Mouse (Mus musculus): ENCODE data around the gene Ankrd31. TPM values are rescaled to one million over a fixed set of nuclear protein-coding genes. Genes with fewer than 3 reads are reported as not detected.

Ankrd31 gene
- polyA plus RNA-seq (2012; rRNA removed) = not detected in 2 replicates

DNA sequence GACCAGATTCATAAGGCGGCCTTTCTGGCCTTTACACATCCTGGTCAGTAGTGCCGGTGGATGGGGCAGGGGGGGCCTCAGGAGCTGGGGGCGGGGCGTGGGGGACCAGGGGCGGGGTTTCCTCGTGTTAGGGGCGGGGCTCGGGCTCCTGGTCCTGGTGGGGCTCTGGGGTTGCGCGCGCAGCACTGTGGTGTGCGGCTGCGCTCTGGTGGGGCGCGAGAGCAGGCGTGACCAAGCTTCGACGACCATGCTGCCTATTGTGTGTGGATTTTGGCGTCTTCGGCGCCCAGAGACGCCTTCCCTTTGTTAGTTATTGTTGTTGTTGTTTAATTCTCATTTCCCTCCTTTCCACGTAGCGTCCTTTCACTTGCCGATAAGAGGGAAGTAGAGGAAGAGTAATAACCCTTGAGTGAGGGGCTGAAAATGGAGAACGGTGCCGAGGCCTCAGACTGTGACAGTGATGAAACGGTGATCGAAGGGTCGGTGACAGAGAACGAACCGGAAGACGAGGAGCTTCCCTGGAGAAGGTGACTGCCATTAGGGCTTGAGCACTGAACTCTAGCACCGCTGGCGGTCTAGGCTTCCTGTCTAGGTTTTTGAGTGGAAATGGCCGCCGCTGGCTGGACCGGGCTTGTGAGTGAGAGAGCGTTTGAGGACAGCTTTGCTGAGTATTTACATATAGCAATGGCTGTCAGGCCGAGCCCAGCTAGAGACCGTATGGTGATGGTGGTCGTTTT lies at the start of gene Ankrd31:
Gene Ankrd31, plus strand, starts transcription at position 164 of the 737 bp plus-strand sequence.
- DNase-seq = no peak
- 87% methylated on average over 42 of the region's 42 CpGs for WGBS
- no peaks in the 10 kb centered on the region for H3K4me1 ChIP-seq (ENCODE audit: control insufficient read depth, insufficient read depth, low read length)
- H3K4me3 ChIP-seq (replicated peaks; ENCODE audit: extremely low read depth, low read depth, low read length) = no peak within 1 kb of the TSS
- TF ChIP-seq POLR2A (IDR thresholded peaks at IDR 0.05; ENCODE audit: borderline replicate concordance, extremely low read depth, low read depth, low read length) (no peak), CTCF (IDR thresholded peaks at IDR 0.05; ENCODE audit: insufficient read depth, low read length) (no peak)

- Histone ChIP-seq H3K4me1 (ENCODE audit: control insufficient read depth, insufficient read depth, low read length) (peaks cover 5% of the 10 kb centered on the region; the same call in 1 of the 2 replicates), H3K4me3 (replicated peaks; ENCODE audit: extremely low read depth, low read depth, low read length) (peak overlapping the region; percentile 29)
- DNase-seq = peak; percentile 8
- no peak for TF ChIP-seq CTCF (IDR thresholded peaks at IDR 0.05; ENCODE audit: insufficient read depth, low read length)
- no peak for TF ChIP-seq POLR2A (IDR thresholded peaks at IDR 0.05; ENCODE audit: borderline replicate concordance, extremely low read depth, low read depth, low read length)
- 57% methylated on average over 9 of the region's 9 CpGs for WGBS
Measured at GRCm38 (mm10) chr13:96702567-96703278, 45.3 kb upstream of the Ankrd31 start.

GRCm38 (mm10) chr13:96709269-96710233 lies 38.5 kb upstream of the Ankrd31 start:
- H3K4me1 ChIP-seq (ENCODE audit: control insufficient read depth, insufficient read depth, low read length) = no peaks in the 10 kb centered on the region
- no peak for TF ChIP-seq CTCF (IDR thresholded peaks at IDR 0.05; ENCODE audit: insufficient read depth, low read length)
- TF ChIP-seq POLR2A (IDR thresholded peaks at IDR 0.05; ENCODE audit: borderline replicate concordance, extremely low read depth, low read depth, low read length) = no peak
- WGBS = 74% methylated on average over 8 of the region's 8 CpGs
- H3K4me3 ChIP-seq (replicated peaks; ENCODE audit: extremely low read depth, low read depth, low read length) = no peak overlapping the region
- no peak for DNase-seq

- Histone ChIP-seq H3K4me1 (ENCODE audit: control insufficient read depth, insufficient read depth, low read length) (no peaks in the 10 kb centered on the region), H3K4me3 (replicated peaks; ENCODE audit: extremely low read depth, low read depth, low read length) (no peak overlapping the region)
- WGBS = 93% methylated on average over 2 of the region's 2 CpGs
- no peak for DNase-seq
- no peak for TF ChIP-seq CTCF (IDR thresholded peaks at IDR 0.05; ENCODE audit: insufficient read depth, low read length)
- TF ChIP-seq POLR2A (IDR thresholded peaks at IDR 0.05; ENCODE audit: borderline replicate concordance, extremely low read depth, low read depth, low read length) = no peak
Measured at GRCm38 (mm10) chr13:96716311-96716710, 31.8 kb upstream of the Ankrd31 start.

- WGBS = 69% methylated on average over 1 of the region's 1 CpGs
- no peak for DNase-seq
- H3K4me1 ChIP-seq (ENCODE audit: control insufficient read depth, insufficient read depth, low read length) = no peaks in the 10 kb centered on the region
- no peak for TF ChIP-seq CTCF (IDR thresholded peaks at IDR 0.05; ENCODE audit: insufficient read depth, low read length)
- TF ChIP-seq POLR2A (IDR thresholded peaks at IDR 0.05; ENCODE audit: borderline replicate concordance, extremely low read depth, low read depth, low read length) = no peak
- no peak overlapping the region for H3K4me3 ChIP-seq (replicated peaks; ENCODE audit: extremely low read depth, low read depth, low read length)
Measured at GRCm38 (mm10) chr13:96717821-96718220, 30.3 kb upstream of the Ankrd31 start.

GRCm38 (mm10) chr13:96720003-96720402 lies 28.1 kb upstream of the Ankrd31 start:
- no peak overlapping the region for H3K4me3 ChIP-seq (replicated peaks; ENCODE audit: extremely low read depth, low read depth, low read length)
- TF ChIP-seq CTCF (IDR thresholded peaks at IDR 0.05; ENCODE audit: insufficient read depth, low read length) (no peak), POLR2A (IDR thresholded peaks at IDR 0.05; ENCODE audit: borderline replicate concordance, extremely low read depth, low read depth, low read length) (no peak)
- no peaks in the 10 kb centered on the region for H3K4me1 ChIP-seq (ENCODE audit: control insufficient read depth, insufficient read depth, low read length)
- 81% methylated on average over 2 of the region's 2 CpGs for WGBS
- DNase-seq = no peak

GRCm38 (mm10) chr13:96728289-96728688 lies 19.8 kb upstream of the Ankrd31 start:
- Histone ChIP-seq H3K4me1 (ENCODE audit: control insufficient read depth, insufficient read depth, low read length) (no peaks in the 10 kb centered on the region), H3K4me3 (replicated peaks; ENCODE audit: extremely low read depth, low read depth, low read length) (no peak overlapping the region)
- DNase-seq = no peak
- WGBS = 73% methylated on average over 7 of the region's 7 CpGs
- TF ChIP-seq POLR2A (IDR thresholded peaks at IDR 0.05; ENCODE audit: borderline replicate concordance, extremely low read depth, low read depth, low read length) (no peak), CTCF (IDR thresholded peaks at IDR 0.05; ENCODE audit: insufficient read depth, low read length) (no peak)

DNA sequence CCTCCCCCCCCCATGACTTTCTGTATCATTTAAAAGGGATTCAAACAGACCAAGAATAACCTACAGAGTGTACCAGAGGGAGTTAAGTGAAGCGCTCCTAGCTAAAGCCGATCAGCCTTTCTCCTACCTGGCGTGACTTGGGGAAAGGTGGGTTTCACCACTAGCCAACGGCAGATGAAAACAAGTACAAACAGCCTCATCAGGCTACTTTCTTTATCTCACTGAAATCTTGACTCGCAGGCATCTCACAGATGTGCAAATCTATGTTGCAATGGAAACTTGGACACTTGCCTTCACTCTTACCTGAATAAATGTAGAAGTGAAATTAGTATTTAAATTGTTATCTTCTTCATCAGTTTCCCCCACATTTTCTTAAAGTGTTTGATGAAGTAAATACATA lies 18.9 kb upstream of the Ankrd31 start:
- no peak for DNase-seq
- Histone ChIP-seq H3K4me1 (ENCODE audit: control insufficient read depth, insufficient read depth, low read length) (no peaks in the 10 kb centered on the region), H3K4me3 (replicated peaks; ENCODE audit: extremely low read depth, low read depth, low read length) (no peak overlapping the region)
- 89% methylated on average over 5 of the region's 5 CpGs for WGBS
- TF ChIP-seq CTCF (IDR thresholded peaks at IDR 0.05; ENCODE audit: insufficient read depth, low read length) = no peak

DNA sequence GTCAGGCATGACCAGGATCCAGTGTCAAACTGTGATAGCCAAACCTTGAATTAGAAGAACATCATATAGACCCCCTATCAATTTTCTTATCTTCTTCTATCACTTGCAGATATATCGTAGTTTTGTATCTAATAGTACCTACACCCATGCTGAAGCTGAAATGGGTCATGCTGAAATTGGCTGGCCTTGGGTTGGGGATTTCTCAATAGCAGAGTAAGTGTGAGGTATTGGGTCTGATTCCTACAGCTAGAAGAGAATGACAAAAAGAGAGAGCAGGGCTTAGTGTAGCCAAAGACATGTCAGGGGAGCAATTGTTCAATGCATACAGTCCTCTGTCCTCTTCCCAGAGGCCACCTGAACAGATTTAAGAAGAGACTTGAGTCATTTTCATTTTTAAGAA lies 18.0 kb upstream of the Ankrd31 start:
- Histone ChIP-seq H3K4me1 (ENCODE audit: control insufficient read depth, insufficient read depth, low read length) (no peaks in the 10 kb centered on the region), H3K4me3 (replicated peaks; ENCODE audit: extremely low read depth, low read depth, low read length) (no peak overlapping the region)
- no peak for TF ChIP-seq CTCF (IDR thresholded peaks at IDR 0.05; ENCODE audit: insufficient read depth, low read length)
- TF ChIP-seq POLR2A (IDR thresholded peaks at IDR 0.05; ENCODE audit: borderline replicate concordance, extremely low read depth, low read depth, low read length) = no peak
- WGBS = 92% methylated on average over 1 of the region's 1 CpGs
- DNase-seq = no peak

Measured in lung, adult 2 months (tissue).